In genomic region chr12:24708824-24709218, GRCm38 (mm10) we compare ENCODE assay signal across 8 mouse cellular contexts. TPM values are rescaled to one million over a fixed set of nuclear protein-coding genes. Genes with fewer than 3 reads are reported as not detected.
DNase-seq lines count a peak whose midpoint lies in the region; ATAC-seq and TF ChIP-seq lines count a peak whose summit lies in the region.

No protein-coding gene starts in this region.

- H3K36me3 ChIP-seq in kidney, adult 2 months (ENCODE audit: control insufficient read depth, insufficient read depth, low read length) = no peaks in the 10 kb centered on the region
- peaks cover 9% of the 10 kb centered on the region for H3K36me3 ChIP-seq in hindbrain, embryonic 11.5 days (ENCODE audit: control insufficient read depth, insufficient read depth, low read length)
- H3K36me3 ChIP-seq in midbrain, embryonic 12.5 days = peaks cover 30% of the 10 kb centered on the region

- H3K27me3 ChIP-seq in kidney, adult 2 months (replicated peaks; ENCODE audit: control insufficient read depth, insufficient read depth, low read length) = no peaks in the 10 kb centered on the region
- H3K27me3 ChIP-seq in hindbrain, embryonic 11.5 days (ENCODE audit: control insufficient read depth, insufficient read depth, low read length) = no peaks in the 10 kb centered on the region
- no peaks in the 10 kb centered on the region; the same call in 1 of the 2 replicates for H3K27me3 ChIP-seq in midbrain, embryonic 12.5 days

- no peak for DNase-seq in kidney, adult 2 months
- DNase-seq in kidney, adult 18-20 months = no peak
- peak; percentile 30 for DNase-seq in Muller cell, postnatal 12 days (ENCODE audit: inconsistent ontology term)
- DNase-seq in hindbrain, embryonic 11.5 days (ENCODE audit: low spot score) = no peak
- no peak for DNase-seq in cerebellum, postnatal 36 days
- no peak for DNase-seq in urinary bladder, postnatal 4 days (ENCODE audit: low spot score in 2 of 2)
- DNase-seq in left cerebral cortex, adult 18-20 months (ENCODE audit: low spot score in 2 of 2) = no peak

- peak overlapping the region; percentile 77 for H3K9ac ChIP-seq in hindbrain, embryonic 11.5 days (ENCODE audit: low read depth, low read length)
- H3K9ac ChIP-seq in midbrain, embryonic 12.5 days (replicated peaks) = peak overlapping the region; percentile 85

- H3K4me2 ChIP-seq in hindbrain, embryonic 11.5 days (replicated peaks; ENCODE audit: low read depth, low read length) = peak overlapping the region; percentile 76
- H3K4me2 ChIP-seq in midbrain, embryonic 12.5 days (replicated peaks) = peak overlapping the region; percentile 70

- ATAC-seq in hindbrain, embryonic 11.5 days (ENCODE audit: low FRiP score) = no peak
- no peak for ATAC-seq in midbrain, embryonic 12.5 days (ENCODE audit: low FRiP score, low read depth)

- no peak overlapping the region for H3K27ac ChIP-seq in kidney, adult 2 months (ENCODE audit: insufficient read depth, low read depth, low read length)
- H3K27ac ChIP-seq in hindbrain, embryonic 11.5 days (ENCODE audit: low read depth, low read length) = no peak overlapping the region
- peak overlapping the region; percentile 77; the same call in 1 of the 2 replicates for H3K27ac ChIP-seq in midbrain, embryonic 12.5 days (replicated peaks)

- no peaks in the 10 kb centered on the region for H3K9me3 ChIP-seq in hindbrain, embryonic 11.5 days (ENCODE audit: control insufficient read depth, low read length)
- H3K9me3 ChIP-seq in midbrain, embryonic 12.5 days = no peaks in the 10 kb centered on the region

- WGBS in kidney, adult 2 months = 4% methylated on average over 17 of the region's 17 CpGs
- under 1% methylated on average over 17 of the region's 17 CpGs for WGBS in hindbrain, embryonic 11.5 days
- whole genome bisulfite sequencing in midbrain, embryonic 12.5 days = 1% methylated on average over 17 of the region's 17 CpGs

- H3K4me1 ChIP-seq in kidney, adult 2 months (ENCODE audit: control insufficient read depth, insufficient read depth, low read length) = peaks cover 7% of the 10 kb centered on the region; the same call in 1 of the 2 replicates
- H3K4me1 ChIP-seq in hindbrain, embryonic 11.5 days (replicated peaks; ENCODE audit: control insufficient read depth, insufficient read depth, low read length) = no peaks in the 10 kb centered on the region
- H3K4me1 ChIP-seq in midbrain, embryonic 12.5 days = peaks cover 55% of the 10 kb centered on the region

- no peak for TF ChIP-seq POLR2A in kidney, adult 2 months (IDR thresholded peaks at IDR 0.05; ENCODE audit: low read depth, low read length)

- H3K4me3 ChIP-seq in kidney, adult 2 months (ENCODE audit: insufficient read depth, low read depth, low read length) = peak overlapping the region; percentile 36
- H3K4me3 ChIP-seq in hindbrain, embryonic 11.5 days (ENCODE audit: low read depth, low read length) = peak overlapping the region; percentile 75
- H3K4me3 ChIP-seq in midbrain, embryonic 12.5 days = peak overlapping the region; percentile 84

- no peak for TF ChIP-seq CTCF in kidney, adult 2 months (conservative IDR thresholded peaks at IDR 0.05; ENCODE audit: insufficient read depth, insufficient read length, low read depth, low read length)

RNA-seq across cellular contexts. Expression of gene Rrm2, which starts 0.8 kb away (rescaled TPM):
- 1.3 and 1.6 TPM in 2 replicates for polyA plus RNA-seq in kidney, adult 2 months (2012; rRNA removed)
- 335 and 391 TPM in 2 replicates for polyA plus RNA-seq in hindbrain, embryonic 11.5 days (2014; fragmentation: Nextera tagmentation; extraction: Ambion mirVana)
- polyA plus RNA-seq in midbrain, embryonic 12.5 days (2016; fragmentation: Nextera tagmentation; extraction: Ambion mirVana) = 429 and 434 TPM in 2 replicates
- total RNA-seq in left cerebral cortex, adult 18-20 months (2021) = 1 to 10 TPM; 1.2 to 1.4 TPM

RNA-seq across cellular contexts. Expression of gene Cys1, which starts 27.2 kb away (rescaled TPM):
- polyA plus RNA-seq in kidney, adult 2 months (2012; rRNA removed) = 71.1 and 93.2 TPM in 2 replicates
- polyA plus RNA-seq in hindbrain, embryonic 11.5 days (2014; fragmentation: Nextera tagmentation; extraction: Ambion mirVana) = 0.88 and 1.2 TPM in 2 replicates
- 1.1 and 1.7 TPM in 2 replicates for polyA plus RNA-seq in midbrain, embryonic 12.5 days (2016; fragmentation: Nextera tagmentation; extraction: Ambion mirVana)
- 10 to 100 TPM; 18.0 to 19.7 TPM for total RNA-seq in left cerebral cortex, adult 18-20 months (2021)

RNA-seq across cellular contexts. Expression of gene Klf11, which starts 57.7 kb away (rescaled TPM):
- polyA plus RNA-seq in kidney, adult 2 months (2012; rRNA removed) = 8.4 and 8.5 TPM in 2 replicates
- polyA plus RNA-seq in hindbrain, embryonic 11.5 days (2014; fragmentation: Nextera tagmentation; extraction: Ambion mirVana) = 12.5 and 14.3 TPM in 2 replicates
- 19.4 and 19.7 TPM in 2 replicates for polyA plus RNA-seq in midbrain, embryonic 12.5 days (2016; fragmentation: Nextera tagmentation; extraction: Ambion mirVana)
- 1 to 10 TPM; 5.7 to 5.9 TPM for total RNA-seq in left cerebral cortex, adult 18-20 months (2021)

Comparison
In these comparisons a context has a peak if more than half of its experiments do, and no peak if none do; other contexts are left out.
1. RNA of gene Rrm2, which starts 0.8 kb away (polyA plus RNA-seq): 429 to 434 TPM in midbrain, embryonic 12.5 days and 335 to 391 TPM in hindbrain, embryonic 11.5 days; 1.3 to 1.6 TPM in kidney, adult 2 months; every median in the first group is over 100 times any median in the second.
2. RNA of gene Cys1, which starts 27.2 kb away (polyA plus RNA-seq): 71.1 to 93.2 TPM in kidney, adult 2 months; 1.1 to 1.7 TPM in midbrain, embryonic 12.5 days and 0.88 to 1.2 TPM in hindbrain, embryonic 11.5 days; every median in the first group is over 10 times any median in the second.
3. Peak in every context shown above with its lines, with median percentiles within 50 percentile points of each other: H3K4me3 ChIP-seq.